Mouse (Mus musculus): ENCODE results near the gene Usp37.
"Not testable (repeated sequence)": the region's sequence is repeated elsewhere in the genome, so short reads cannot be mapped to it uniquely, and the experiment has no call there.

Usp37 gene

GRCm38 (mm10) chr1:74544184-74544583 lies at the start of gene Usp37:
Gene Usp37, minus strand, starts transcription at chr1:74544284.
- no peak for DNase-seq (ENCODE audit: low spot score in 2 of 2)

- peak; percentile 98 to 99 for DNase-seq (ENCODE audit: low spot score in 2 of 2)
Observed at GRCm38 (mm10) chr1:74587773-74588445, 43.8 kb upstream of the Usp37 start, which contains the start of the genes Zfp142 and Bcs1l. Gene Zfp142, minus strand, starts transcription at chr1:74588246. Gene Bcs1l, plus strand, starts transcription at chr1:74588289.

GRCm38 (mm10) chr1:74587233-74587772 lies 43.2 kb upstream of the Usp37 start:
- peak in 1 of 2 experiments; percentile 86 for DNase-seq (ENCODE audit: low spot score in 2 of 2)

GRCm38 (mm10) chr1:74584616-74585398 lies 40.7 kb upstream of the Usp37 start:
- no peak for DNase-seq (ENCODE audit: low spot score in 2 of 2)

GRCm38 (mm10) chr1:74582621-74583020 lies 38.5 kb upstream of the Usp37 start:
- DNase-seq (ENCODE audit: low spot score in 2 of 2), result no peak

- DNase-seq (ENCODE audit: low spot score in 2 of 2), result no peak
Observed at GRCm38 (mm10) chr1:74569739-74570719, 25.9 kb upstream of the Usp37 start.

GRCm38 (mm10) chr1:74565834-74566233 lies 21.8 kb upstream of the Usp37 start:
- DNase-seq (ENCODE audit: low spot score in 2 of 2), result no peak

GRCm38 (mm10) chr1:74559061-74559460 lies 15.0 kb upstream of the Usp37 start:
- no peak for DNase-seq (ENCODE audit: low spot score in 2 of 2)

GRCm38 (mm10) chr1:74542451-74542961 lies 1.6 kb downstream of the Usp37 start, which contains the start of gene Plcd4:
Gene Plcd4, plus strand, starts transcription at chr1:74542888.
- DNase-seq (ENCODE audit: low spot score in 2 of 2), result peak in 1 of 2 experiments; percentile 19

- DNase-seq (ENCODE audit: low spot score in 2 of 2), result peak in 1 of 2 experiments; percentile 7
Observed at GRCm38 (mm10) chr1:74538650-74539049, 5.4 kb downstream of the Usp37 start.

GRCm38 (mm10) chr1:74528589-74528988 lies 15.5 kb downstream of the Usp37 start:
- no peak for DNase-seq (ENCODE audit: low spot score in 2 of 2)

- no peak for DNase-seq (ENCODE audit: low spot score in 2 of 2)
Observed at GRCm38 (mm10) chr1:74524746-74525145, 19.3 kb downstream of the Usp37 start.

GRCm38 (mm10) chr1:74519875-74520274 lies 24.2 kb downstream of the Usp37 start:
- DNase-seq (ENCODE audit: low spot score in 2 of 2), result no peak

GRCm38 (mm10) chr1:74512999-74513398 lies 31.1 kb downstream of the Usp37 start:
- DNase-seq (ENCODE audit: low spot score in 2 of 2), result not testable (repeated sequence)

- DNase-seq (ENCODE audit: low spot score in 2 of 2), result no peak
Observed at GRCm38 (mm10) chr1:74511306-74511705, 32.8 kb downstream of the Usp37 start.

- no peak for DNase-seq (ENCODE audit: low spot score in 2 of 2)
Observed at GRCm38 (mm10) chr1:74507780-74508179, 36.3 kb downstream of the Usp37 start.

- peak in 1 of 2 experiments; percentile 31 for DNase-seq (ENCODE audit: low spot score in 2 of 2)
Observed at GRCm38 (mm10) chr1:74506471-74506881, 37.6 kb downstream of the Usp37 start.

- peak; percentile 99 to 100 for DNase-seq (ENCODE audit: low spot score in 2 of 2)
Observed at GRCm38 (mm10) chr1:74505721-74506464, 38.2 kb downstream of the Usp37 start, which contains the start of gene Cnot9. Gene Cnot9, plus strand, starts transcription at chr1:74506058.

- no peak for DNase-seq (ENCODE audit: low spot score in 2 of 2)
Observed at GRCm38 (mm10) chr1:74505393-74505720, 38.7 kb downstream of the Usp37 start.

GRCm38 (mm10) chr1:74501106-74501505 lies 43.0 kb downstream of the Usp37 start:
- DNase-seq (ENCODE audit: low spot score in 2 of 2), result no peak
